Mouse (Mus musculus) heart, embryonic 16.5 days (tissue): ENCODE results near the gene Cenpa. TPM values are rescaled to one million over a fixed set of nuclear protein-coding genes. Genes with fewer than 3 reads are reported as not detected.

Experiments used
- ATAC-seq: fragments of 200-750 bp; cut with Nextera tagmentation; replicated peaks from 2 replicates; pipeline ENCODE4 v1.8.0; 2017; ENCODE audit warnings: moderate number of reproducible peaks; ENCODE audit not compliant: insufficient read depth, low FRiP score; ENCODE audit errors: extremely low read depth
- H3K27ac ChIP-seq: fragments of 300-500 bp; sonication (generic); 2 replicates; pipeline ENCODE4 v1.5.1; 2014; ENCODE audit warnings: mild to moderate bottlenecking, low read length, control low read depth, moderate library complexity
- H3K27me3 ChIP-seq: fragments of 300-500 bp; sonication (generic); 2 replicates; pipeline ENCODE4 v1.6.1; 2014; ENCODE audit warnings: low read length, mixed read lengths; ENCODE audit not compliant: control insufficient read depth, insufficient read depth
- H3K36me3 ChIP-seq: fragments of 300-500 bp; sonication (generic); 2 replicates; pipeline ENCODE4 v1.6.1; 2014; ENCODE audit not compliant: control insufficient read depth, insufficient read depth
- H3K4me1 ChIP-seq: fragments of 300-500 bp; sonication (generic); 2 replicates; pipeline ENCODE4 v1.6.1; 2014; ENCODE audit warnings: low read length, mixed read lengths; ENCODE audit not compliant: control insufficient read depth, insufficient read depth
- H3K4me2 ChIP-seq: fragments of 300-500 bp; sonication (generic); 2 replicates; pipeline ENCODE4 v1.6.1; 2014; ENCODE audit warnings: low read depth, mild to moderate bottlenecking, control low read depth, low read length
- H3K4me3 ChIP-seq: fragments of 300-500 bp; sonication (generic); 2 replicates; pipeline ENCODE4 v1.5.1; 2014; ENCODE audit warnings: mild to moderate bottlenecking, control low read depth, low read length
- H3K9ac ChIP-seq: fragments of 300-500 bp; sonication (generic); 2 replicates; pipeline ENCODE4 v1.6.1; 2014; ENCODE audit warnings: low read length, control low read depth
- H3K9me3 ChIP-seq: fragments of 300-500 bp; sonication (generic); replicated peaks from 2 replicates; pipeline ENCODE4 v1.6.1; 2016; ENCODE audit warnings: low read length; ENCODE audit not compliant: control insufficient read depth
- WGBS: fragments of 180-500 bp; shearing (Covaris S2); extraction: QIAGEN DNeasy Blood & Tissue Kit; methylation state at CpG from one replicate; pipeline ENCODE4 v1.1.7; 2014; 5-methylcytosine and 5-hydroxymethylcytosine counted together
- polyA plus RNA-seq: library from polyadenylated mRNA; unstranded; fragments of >200 nt; fragmentation: Nextera tagmentation; extraction: Ambion mirVana; gene quantifications from 2 replicates; pipeline ENCODE4 v1.2.1, GENCODE M21; 2015

Cenpa gene
- polyA plus RNA-seq, 1 experiment from 2014 or later, result 210 TPM

DNA sequence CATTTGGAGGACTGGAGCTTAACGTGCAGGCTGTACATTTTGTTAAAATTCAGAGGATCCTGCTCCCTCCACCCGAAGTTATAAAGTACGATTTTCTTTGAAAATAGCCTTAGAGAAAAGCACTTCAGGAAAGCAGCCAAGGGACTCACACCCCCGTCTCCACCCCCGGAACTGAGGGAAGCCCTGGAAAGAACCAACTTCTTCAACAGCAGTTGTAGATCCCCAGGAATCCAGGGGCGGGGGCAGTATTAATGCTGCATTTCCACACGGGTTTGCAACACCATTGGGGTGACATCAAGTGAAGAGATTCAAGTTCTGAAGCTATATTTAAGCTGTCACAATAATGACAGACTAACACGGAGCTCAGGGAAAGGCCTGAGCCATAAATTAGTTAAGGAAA lies 43.9 kb downstream of the Cenpa start:
- Histone ChIP-seq H3K36me3 (no peaks in the 10 kb centered on the region), H3K27ac (no peak overlapping the region), H3K4me2 (peak overlapping the region; percentile 95; the same call in 1 of the 2 replicates), H3K9me3 (no peaks in the 10 kb centered on the region), H3K27me3 (peaks cover 64% of the 10 kb centered on the region), H3K4me1 (peaks cover 26% of the 10 kb centered on the region), H3K4me3 (no peak overlapping the region), H3K9ac (no peak overlapping the region)
- no peak for ATAC-seq
- 24% methylated on average over 8 of the region's 8 CpGs for WGBS

DNA sequence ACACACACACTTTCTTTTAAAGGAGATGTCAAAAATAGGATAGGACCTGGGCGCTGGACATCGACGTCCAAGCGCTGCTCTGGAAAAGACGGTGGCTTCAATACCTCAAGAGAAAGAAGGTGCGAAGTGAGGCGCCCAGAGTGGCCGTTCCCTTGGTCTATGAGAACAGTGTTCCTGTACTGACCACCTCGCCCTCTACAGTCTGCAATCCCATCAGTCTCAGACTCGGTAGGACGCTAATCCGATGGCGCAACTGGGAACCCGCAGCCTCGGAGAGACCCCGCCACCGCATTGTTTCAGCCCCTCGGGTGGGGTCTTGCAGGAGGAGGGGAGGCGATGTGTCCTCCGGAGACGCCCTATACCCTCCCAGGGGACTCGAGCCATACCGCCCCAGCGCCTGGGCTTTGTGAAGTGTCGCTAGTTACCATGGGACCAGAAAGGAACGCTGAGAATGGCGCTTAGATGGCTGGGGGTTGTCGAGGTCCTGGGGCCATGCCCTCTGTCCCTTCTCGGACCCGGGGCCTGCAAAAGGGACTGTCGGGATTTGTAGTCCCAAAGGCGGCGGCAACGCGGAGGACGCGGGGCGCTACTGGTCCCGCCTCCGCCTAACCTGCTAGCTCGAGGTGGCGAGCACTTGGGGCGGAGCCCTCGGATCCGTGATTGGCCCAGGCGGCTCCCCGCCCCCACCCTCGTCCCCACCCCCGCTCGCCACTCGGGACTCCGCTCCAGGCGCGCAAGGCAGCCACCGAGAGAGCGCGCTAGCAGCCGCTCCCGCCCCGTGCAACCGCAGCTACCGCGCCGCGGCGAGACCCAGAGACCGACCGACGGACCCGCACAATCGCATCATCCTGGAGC lies 44.8 kb downstream of the Cenpa start, which contains the start of gene Dpysl5:
Gene Dpysl5, plus strand, starts transcription at position 418 of the 855 bp plus-strand sequence.
- WGBS, result under 1% methylated on average over 71 of the region's 71 CpGs
- peak; percentile 80 for ATAC-seq

GRCm38 (mm10) chr5:30712002-30712390 lies 45.4 kb downstream of the Cenpa start:
- H3K36me3 ChIP-seq, result no peaks in the 10 kb centered on the region
- peaks cover 26% of the 10 kb centered on the region for H3K4me1 ChIP-seq
- peaks cover 73% of the 10 kb centered on the region for H3K27me3 ChIP-seq
- H3K4me3 ChIP-seq, result peak overlapping the region; percentile 60
- no peak overlapping the region for H3K27ac ChIP-seq
- no peak for ATAC-seq
- WGBS, result under 1% methylated on average over 14 of the region's 14 CpGs
- H3K4me2 ChIP-seq, result peak overlapping the region; percentile 95
- no peaks in the 10 kb centered on the region for H3K9me3 ChIP-seq
- H3K9ac ChIP-seq, result peak overlapping the region; percentile 57

More for the DNA sequence above, 44.8 kb downstream of the Cenpa start, which contains the start of gene Dpysl5:
- Histone ChIP-seq H3K4me2 (peak within 1 kb of the TSS; percentile 95), H3K36me3 (no peaks in the 10 kb centered on the region), H3K9me3 (no peaks in the 10 kb centered on the region), H3K4me1 (peaks cover 26% of the 10 kb centered on the region), H3K27me3 (peaks cover 70% of the 10 kb centered on the region), H3K4me3 (peak within 1 kb of the TSS; percentile 60), H3K9ac (peak within 1 kb of the TSS; percentile 64), H3K27ac (no peak within 1 kb of the TSS)

- ATAC-seq, result no peak
- peaks cover 26% of the 10 kb centered on the region for H3K4me1 ChIP-seq
- H3K27ac ChIP-seq, result no peak overlapping the region
- no peaks in the 10 kb centered on the region for H3K9me3 ChIP-seq
- H3K27me3 ChIP-seq, result peaks cover 71% of the 10 kb centered on the region
- peak overlapping the region; percentile 95 for H3K4me2 ChIP-seq
- whole genome bisulfite sequencing, result under 1% methylated on average over 43 of the region's 43 CpGs
- H3K9ac ChIP-seq, result peak overlapping the region; percentile 57
- H3K36me3 ChIP-seq, result no peaks in the 10 kb centered on the region
- H3K4me3 ChIP-seq, result peak overlapping the region; percentile 60
These were observed 46.1 kb downstream of the Cenpa start for GRCm38 (mm10) chr5:30712441-30713298.

DNA sequence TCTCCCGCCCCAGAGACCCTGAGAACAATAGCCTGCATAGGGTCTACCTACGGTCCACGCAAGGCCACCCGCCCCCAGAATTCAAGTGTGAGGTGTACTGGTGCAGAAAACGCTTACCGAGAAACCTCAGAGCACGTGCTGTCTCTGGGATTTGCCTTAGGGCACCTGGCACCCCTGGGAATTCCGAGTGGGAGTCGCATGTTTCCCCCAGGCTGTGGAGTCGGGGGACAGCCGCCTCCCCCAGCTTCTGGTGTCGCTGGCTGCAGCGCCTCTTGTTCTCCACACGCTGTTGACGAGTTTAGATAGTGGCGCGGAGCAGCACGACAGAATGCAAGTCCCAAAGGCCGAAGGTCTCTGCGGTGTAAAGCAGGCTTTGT lies 46.7 kb downstream of the Cenpa start:
- no peak for ATAC-seq
- WGBS, result under 1% methylated on average over 20 of the region's 20 CpGs

GRCm38 (mm10) chr5:30713691-30714090 lies 47.1 kb downstream of the Cenpa start:
- no peaks in the 10 kb centered on the region for H3K9me3 ChIP-seq
- H3K27ac ChIP-seq, result no peak overlapping the region
- no peak for ATAC-seq
- 23% methylated on average over 11 of the region's 11 CpGs for WGBS
- H3K4me2 ChIP-seq, result peak overlapping the region; percentile 95
- peak overlapping the region; percentile 51 for H3K9ac ChIP-seq
- H3K27me3 ChIP-seq, result peaks cover 63% of the 10 kb centered on the region
- peak overlapping the region; percentile 60 for H3K4me3 ChIP-seq
- H3K4me1 ChIP-seq, result peaks cover 26% of the 10 kb centered on the region
- no peaks in the 10 kb centered on the region for H3K36me3 ChIP-seq

More for the DNA sequence above, 46.7 kb downstream of the Cenpa start:
- peak overlapping the region; percentile 60 for H3K4me3 ChIP-seq
- peaks cover 26% of the 10 kb centered on the region for H3K4me1 ChIP-seq
- H3K9ac ChIP-seq, result peak overlapping the region; percentile 51
- H3K27me3 ChIP-seq, result peaks cover 67% of the 10 kb centered on the region
- no peak overlapping the region for H3K27ac ChIP-seq
- H3K36me3 ChIP-seq, result no peaks in the 10 kb centered on the region
- H3K4me2 ChIP-seq, result peak overlapping the region; percentile 95
- H3K9me3 ChIP-seq, result no peaks in the 10 kb centered on the region

GRCm38 (mm10) chr5:30716311-30716710 lies 49.7 kb downstream of the Cenpa start:
- Histone ChIP-seq H3K27ac (no peak overlapping the region), H3K27me3 (peaks cover 45% of the 10 kb centered on the region), H3K4me3 (no peak overlapping the region), H3K4me2 (no peak overlapping the region), H3K9ac (no peak overlapping the region), H3K4me1 (peaks cover 19% of the 10 kb centered on the region), H3K36me3 (no peaks in the 10 kb centered on the region), H3K9me3 (no peaks in the 10 kb centered on the region)
- whole genome bisulfite sequencing, result 81% methylated on average over 2 of the region's 2 CpGs
- no peak for ATAC-seq

GRCm38 (mm10) chr5:30717506-30717905 lies 50.9 kb downstream of the Cenpa start:
- Histone ChIP-seq H3K9me3 (no peaks in the 10 kb centered on the region), H3K36me3 (no peaks in the 10 kb centered on the region), H3K4me3 (no peak overlapping the region), H3K4me1 (peaks cover 11% of the 10 kb centered on the region), H3K9ac (no peak overlapping the region), H3K27me3 (peaks cover 35% of the 10 kb centered on the region), H3K27ac (no peak overlapping the region), H3K4me2 (no peak overlapping the region)
- ATAC-seq, result no peak
- 78% methylated on average over 4 of the region's 4 CpGs for WGBS
